Mouse (Mus musculus) G1E (cell line): ENCODE measurements around the gene Mcrip1.

Source experiments
- CTCF ChIP-seq: IDR thresholded peaks from 2 replicates; pipeline ENCODE4 v1.5.1; 2012; ENCODE audit warnings: low read depth, low read length, inconsistent platforms, mixed read lengths
- GATA1 ChIP-seq: IDR thresholded peaks from 2 replicates; pipeline ENCODE4 v1.6.1; 2012; ENCODE audit warnings: borderline replicate concordance, low read length, inconsistent platforms, mixed read lengths
- TAL1 ChIP-seq: conservative IDR thresholded peaks from 2 replicates; pipeline ENCODE4 v1.6.1; 2012; ENCODE audit warnings: low read depth, low read length, inconsistent platforms, mixed read lengths

DNA sequence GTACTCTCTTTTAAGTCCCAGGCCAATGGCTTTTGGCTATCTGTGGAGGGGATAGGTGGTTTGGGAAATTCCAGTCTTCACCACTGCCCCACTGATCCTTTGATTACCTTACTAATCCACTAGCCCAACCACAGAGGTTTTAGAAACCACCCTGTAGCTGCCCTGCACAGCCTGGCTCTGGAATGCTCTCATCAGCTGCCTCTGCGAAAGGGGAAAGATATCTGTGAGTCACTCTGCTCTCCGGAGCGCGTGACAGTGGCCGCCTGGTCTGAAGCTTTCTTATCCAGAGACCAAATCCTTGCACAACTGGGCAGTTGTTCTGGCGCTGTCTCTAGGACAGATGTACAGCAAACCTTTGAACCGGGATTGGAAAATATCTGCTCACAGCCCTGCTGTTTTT is 5.3 kb upstream of the Mcrip1 start:
- no peak for TF ChIP-seq CTCF
- no peak for TF ChIP-seq TAL1
- no peak for TF ChIP-seq GATA1
